Mouse (Mus musculus): ENCODE data around the gene Lrrn1.

The Lrrn1 gene

GRCm38 (mm10) chr6:107577309-107577708 lies 47.7 kb downstream of the Lrrn1 start:
- in situ Hi-C loops (cut with MboI, MseI), result no loop called here

- in situ Hi-C loops (cut with MboI, MseI), result no loop called here
These were observed 54.3 kb downstream of the Lrrn1 start for GRCm38 (mm10) chr6:107583759-107584383.

GRCm38 (mm10) chr6:107605151-107605550 lies 75.6 kb downstream of the Lrrn1 start:
- in situ Hi-C loops (cut with MboI, MseI), result no loop called here

DNA sequence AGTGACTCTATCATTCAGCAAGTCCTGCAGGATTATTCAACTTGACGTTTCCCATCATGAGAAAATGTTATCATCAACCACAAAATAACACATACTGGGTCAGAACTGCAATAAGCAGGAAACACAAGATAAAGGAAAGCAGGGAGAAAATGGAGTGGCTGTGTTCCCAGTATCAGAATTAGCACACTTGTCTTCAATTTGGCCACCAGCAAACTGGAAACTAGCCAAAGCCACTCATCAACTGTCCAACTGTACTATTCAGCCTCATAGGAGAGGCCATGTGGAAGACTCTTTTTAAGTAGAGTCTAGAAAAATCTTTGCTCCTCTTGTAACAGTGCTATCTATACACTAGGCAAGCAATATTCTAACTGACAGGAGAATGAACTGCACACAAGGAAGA lies 84.7 kb downstream of the Lrrn1 start:
- in situ Hi-C loops (cut with MboI, MseI), result no loop called here

Measured in T-helper 2 cell (primary cell).